13 mouse cellular contexts compared by ENCODE assay signal in genomic region chr4:114664063-114665036, GRCm38 (mm10).
DNase-seq lines count a peak whose midpoint lies in the region; ATAC-seq lines count a peak whose summit lies in the region.
"Had no signal": no experiment of that assay in that cellular context is flagged by ENCODE, and none has a peak within 500 bp of the region (broad histone marks: within the 10 kb centered on the region; RNA-seq: fewer than 3 reads in every experiment).

No protein-coding gene starts in this region.

- 67% methylated on average over 9 of the region's 9 CpGs for WGBS in kidney, embryonic 15.5 days
- 78% methylated on average over 9 of the region's 9 CpGs for WGBS in forebrain, embryonic 15.5 days

- H3K27me3 ChIP-seq in kidney, embryonic 15.5 days = peaks cover 57% of the 10 kb centered on the region
- peaks cover 2% of the 10 kb centered on the region for H3K27me3 ChIP-seq in megakaryocyte, embryonic 14.5 days (replicated peaks)
- H3K27me3 ChIP-seq in forebrain, embryonic 15.5 days = peaks cover 60% of the 10 kb centered on the region

- ATAC-seq in kidney, embryonic 15.5 days (replicated peaks; ENCODE audit: low FRiP score) = no peak
- no peak for ATAC-seq in forebrain, embryonic 15.5 days (replicated peaks)

- peak; percentile 35 to 56 for DNase-seq in kidney, postnatal 25 days
- DNase-seq in c-Kit-positive CD71-positive TER-119-negative erythroid progenitor cells, embryonic 14.5 days (ENCODE audit: low read depth) = peak; percentile 58
- peak; percentile 31 to 34 for DNase-seq in heart, postnatal 36 days
- DNase-seq in gastrocnemius, postnatal 25 days = no peak
- DNase-seq in frontal cortex, postnatal 14 days (ENCODE audit: low spot score in 2 of 2) = no peak
- DNase-seq: lung, postnatal 36 days; retina, postnatal 1 day; thymus, postnatal 14 days had no signal

- intact Hi-C loops in heart, postnatal 36 days (cut with DNase I) = loop anchor here (1.0 to 10.0 kb wide), 2 partner anchors 283 to 420 kb away; partner anchors contain the start of gene Pdzk1ip1

- H3K36me3 ChIP-seq in kidney, embryonic 15.5 days = no peaks in the 10 kb centered on the region
- H3K36me3 ChIP-seq in megakaryocyte, embryonic 14.5 days (replicated peaks; ENCODE audit: low read length) = no peaks in the 10 kb centered on the region
- H3K36me3 ChIP-seq in forebrain, embryonic 15.5 days = no peaks in the 10 kb centered on the region
- H3K36me3 ChIP-seq: limb, embryonic 13.5 days had no signal

- H3K9me3 ChIP-seq in kidney, embryonic 15.5 days (replicated peaks) = no peaks in the 10 kb centered on the region
- H3K9me3 ChIP-seq in megakaryocyte, embryonic 14.5 days = no peaks in the 10 kb centered on the region; the same call in 1 of the 2 replicates
- H3K9me3 ChIP-seq in forebrain, embryonic 15.5 days = no peaks in the 10 kb centered on the region
- H3K9me3 ChIP-seq: limb, embryonic 13.5 days had no signal

- H3K4me3 ChIP-seq in kidney, embryonic 15.5 days (replicated peaks) = no peak overlapping the region
- peak overlapping the region; percentile 70 for H3K4me3 ChIP-seq in megakaryocyte, embryonic 14.5 days (replicated peaks)
- H3K4me3 ChIP-seq in forebrain, embryonic 15.5 days = no peak overlapping the region
- H3K4me3 ChIP-seq: limb, embryonic 13.5 days; myocyte had no signal

- peaks cover 29% of the 10 kb centered on the region for H3K4me1 ChIP-seq in kidney, embryonic 15.5 days
- H3K4me1 ChIP-seq in megakaryocyte, embryonic 14.5 days = peaks cover 71% of the 10 kb centered on the region
- H3K4me1 ChIP-seq in forebrain, embryonic 15.5 days = peaks cover 14% of the 10 kb centered on the region

- H3K4me2 ChIP-seq in kidney, embryonic 15.5 days = no peak overlapping the region
- no peak overlapping the region for H3K4me2 ChIP-seq in forebrain, embryonic 15.5 days (replicated peaks)
- H3K4me2 ChIP-seq: limb, embryonic 13.5 days had no signal

- H3K9ac ChIP-seq in kidney, embryonic 15.5 days = no peak overlapping the region
- no peak overlapping the region for H3K9ac ChIP-seq in forebrain, embryonic 15.5 days (replicated peaks)
- H3K9ac ChIP-seq: limb, embryonic 13.5 days had no signal

- no peak overlapping the region for H3K27ac ChIP-seq in kidney, embryonic 15.5 days
- no peak overlapping the region for H3K27ac ChIP-seq in forebrain, embryonic 15.5 days (replicated peaks)
- H3K27ac ChIP-seq: limb, embryonic 13.5 days had no signal

Comparison
In these comparisons a context has a peak if more than half of its experiments do, and no peak if none do; other contexts are left out.
1. DNase-seq: peak in kidney, postnatal 25 days (2 of 2), c-Kit-positive CD71-positive TER-119-negative erythroid progenitor cells, embryonic 14.5 days (single experiment) and heart, postnatal 36 days (2 of 2); none in gastrocnemius, postnatal 25 days (single experiment) and frontal cortex, postnatal 14 days (0 of 2).